Mouse (Mus musculus): ENCODE results near the gene 9430097D07Rik. TPM values are rescaled to one million over a fixed set of nuclear protein-coding genes. Genes with fewer than 3 reads are reported as not detected.

Gene 9430097D07Rik
- polyA plus RNA-seq, 1 experiment from 2014 or later, result 0.86 TPM

- Histone ChIP-seq H3K4me2 (peak overlapping the region; percentile 90), H3K36me3 (replicated peaks) (no peaks in the 10 kb centered on the region), H3K4me1 (peaks cover 31% of the 10 kb centered on the region), H3K27ac (peak overlapping the region; percentile 27; the same call in 1 of the 2 replicates), H3K4me3 (peak overlapping the region; percentile 71), H3K9me3 (no peaks in the 10 kb centered on the region), H3K27me3 (replicated peaks) (no peaks in the 10 kb centered on the region), H3K9ac (peak overlapping the region; percentile 81)
- peak; percentile 69 for ATAC-seq (replicated peaks)
- 5% methylated on average over 34 of the region's 34 CpGs for WGBS
Measured at GRCm38 (mm10) chr2:32607262-32607947, 31.9 kb upstream of the 9430097D07Rik start.

- no peaks in the 10 kb centered on the region for H3K9me3 ChIP-seq
- H3K4me1 ChIP-seq, result peaks cover 32% of the 10 kb centered on the region
- H3K27ac ChIP-seq, result peak overlapping the region; percentile 27; the same call in 1 of the 2 replicates
- peak overlapping the region; percentile 71 for H3K4me3 ChIP-seq
- H3K9ac ChIP-seq, result peak overlapping the region; percentile 81
- H3K4me2 ChIP-seq, result peak overlapping the region; percentile 90
- H3K36me3 ChIP-seq (replicated peaks), result no peaks in the 10 kb centered on the region
- WGBS, result 11% methylated on average over 55 of the region's 55 CpGs
- H3K27me3 ChIP-seq (replicated peaks), result no peaks in the 10 kb centered on the region
- peak; percentile 86 for ATAC-seq (replicated peaks)
Measured at GRCm38 (mm10) chr2:32606161-32607142, 31.0 kb upstream of the 9430097D07Rik start.

GRCm38 (mm10) chr2:32604631-32605030 lies 29.1 kb upstream of the 9430097D07Rik start:
- H3K4me3 ChIP-seq, result no peak overlapping the region
- no peak overlapping the region for H3K4me2 ChIP-seq
- no peak overlapping the region for H3K9ac ChIP-seq
- ATAC-seq (replicated peaks), result no peak
- no peak overlapping the region for H3K27ac ChIP-seq
- H3K4me1 ChIP-seq, result peaks cover 27% of the 10 kb centered on the region
- no peaks in the 10 kb centered on the region for H3K27me3 ChIP-seq (replicated peaks)
- H3K36me3 ChIP-seq (replicated peaks), result no peaks in the 10 kb centered on the region
- no peaks in the 10 kb centered on the region for H3K9me3 ChIP-seq
- 50% methylated on average over 10 of the region's 10 CpGs for WGBS

GRCm38 (mm10) chr2:32602600-32603054 lies 27.1 kb upstream of the 9430097D07Rik start:
- Histone ChIP-seq H3K9me3 (no peaks in the 10 kb centered on the region), H3K4me3 (peak overlapping the region; percentile 16; the same call in 1 of the 2 replicates), H3K4me2 (peak overlapping the region; percentile 38), H3K4me1 (peaks cover 15% of the 10 kb centered on the region), H3K27me3 (replicated peaks) (no peaks in the 10 kb centered on the region), H3K36me3 (replicated peaks) (no peaks in the 10 kb centered on the region), H3K27ac (no peak overlapping the region), H3K9ac (no peak overlapping the region)
- WGBS, result under 1% methylated on average over 11 of the region's 11 CpGs
- ATAC-seq (replicated peaks), result no peak

GRCm38 (mm10) chr2:32601417-32602065 lies 26.1 kb upstream of the 9430097D07Rik start:
- Histone ChIP-seq H3K4me1 (0 out of 2 replicates have a peak, but pooled peaks cover 5% of the 10 kb centered on the region), H3K36me3 (replicated peaks) (no peaks in the 10 kb centered on the region), H3K27ac (no peak overlapping the region), H3K27me3 (replicated peaks) (no peaks in the 10 kb centered on the region), H3K4me2 (no peak overlapping the region), H3K9ac (no peak overlapping the region), H3K4me3 (no peak overlapping the region), H3K9me3 (no peaks in the 10 kb centered on the region)
- 39% methylated on average over 8 of the region's 8 CpGs for WGBS
- ATAC-seq (replicated peaks), result no peak

GRCm38 (mm10) chr2:32599409-32599808 lies 23.9 kb upstream of the 9430097D07Rik start, which contains the start of gene St6galnac6:
St6galnac6 (plus strand) TSS chr2:32599709.
- Histone ChIP-seq H3K9ac (no peak within 1 kb of the TSS), H3K27me3 (replicated peaks) (no peaks in the 10 kb centered on the region), H3K4me3 (no peak within 1 kb of the TSS), H3K36me3 (replicated peaks) (no peaks in the 10 kb centered on the region), H3K9me3 (no peaks in the 10 kb centered on the region), H3K4me2 (no peak within 1 kb of the TSS), H3K27ac (no peak within 1 kb of the TSS), H3K4me1 (0 out of 2 replicates have a peak, but pooled peaks cover 5% of the 10 kb centered on the region)
- 96% methylated on average over 3 of the region's 3 CpGs for WGBS
- ATAC-seq (replicated peaks), result no peak

- no peak overlapping the region for H3K4me2 ChIP-seq
- WGBS, result 86% methylated on average over 8 of the region's 8 CpGs
- no peak overlapping the region for H3K4me3 ChIP-seq
- H3K9ac ChIP-seq, result no peak overlapping the region
- H3K36me3 ChIP-seq (replicated peaks), result no peaks in the 10 kb centered on the region
- no peaks in the 10 kb centered on the region for H3K9me3 ChIP-seq
- H3K27me3 ChIP-seq (replicated peaks), result no peaks in the 10 kb centered on the region
- 0 out of 2 replicates have a peak, but pooled peaks cover 5% of the 10 kb centered on the region for H3K4me1 ChIP-seq
- no peak for ATAC-seq (replicated peaks)
- no peak overlapping the region for H3K27ac ChIP-seq
Measured at GRCm38 (mm10) chr2:32598506-32598905, 23.0 kb upstream of the 9430097D07Rik start.

- Histone ChIP-seq H3K4me3 (no peak overlapping the region), H3K9me3 (no peaks in the 10 kb centered on the region), H3K27ac (no peak overlapping the region), H3K4me1 (0 out of 2 replicates have a peak, but pooled peaks cover 4% of the 10 kb centered on the region), H3K9ac (no peak overlapping the region), H3K4me2 (no peak overlapping the region), H3K36me3 (replicated peaks) (no peaks in the 10 kb centered on the region), H3K27me3 (replicated peaks) (no peaks in the 10 kb centered on the region)
- ATAC-seq (replicated peaks), result no peak
- 90% methylated on average over 5 of the region's 5 CpGs for WGBS
Measured at GRCm38 (mm10) chr2:32597699-32598098, 22.2 kb upstream of the 9430097D07Rik start.

- H3K9ac ChIP-seq, result no peak overlapping the region
- H3K36me3 ChIP-seq (replicated peaks), result no peaks in the 10 kb centered on the region
- no peaks in the 10 kb centered on the region for H3K4me1 ChIP-seq
- H3K4me3 ChIP-seq, result no peak overlapping the region
- ATAC-seq (replicated peaks), result no peak
- H3K27ac ChIP-seq, result no peak overlapping the region
- WGBS, result 94% methylated on average over 5 of the region's 5 CpGs
- no peaks in the 10 kb centered on the region for H3K9me3 ChIP-seq
- no peak overlapping the region for H3K4me2 ChIP-seq
- no peaks in the 10 kb centered on the region for H3K27me3 ChIP-seq (replicated peaks)
Measured at GRCm38 (mm10) chr2:32597248-32597647, 21.8 kb upstream of the 9430097D07Rik start.

- WGBS, result 83% methylated on average over 13 of the region's 13 CpGs
- Histone ChIP-seq H3K27ac (no peak overlapping the region), H3K36me3 (replicated peaks) (no peaks in the 10 kb centered on the region), H3K9ac (no peak overlapping the region), H3K9me3 (no peaks in the 10 kb centered on the region), H3K27me3 (replicated peaks) (no peaks in the 10 kb centered on the region), H3K4me1 (no peaks in the 10 kb centered on the region), H3K4me3 (no peak overlapping the region), H3K4me2 (no peak overlapping the region)
- ATAC-seq (replicated peaks), result no peak
Measured at GRCm38 (mm10) chr2:32596725-32597124, 21.2 kb upstream of the 9430097D07Rik start.

- no peaks in the 10 kb centered on the region for H3K9me3 ChIP-seq
- H3K4me3 ChIP-seq, result no peak overlapping the region
- WGBS, result 77% methylated on average over 6 of the region's 6 CpGs
- H3K4me1 ChIP-seq, result peaks cover 23% of the 10 kb centered on the region
- no peaks in the 10 kb centered on the region for H3K36me3 ChIP-seq (replicated peaks)
- no peak overlapping the region for H3K4me2 ChIP-seq
- H3K27me3 ChIP-seq (replicated peaks), result no peaks in the 10 kb centered on the region
- H3K27ac ChIP-seq, result no peak overlapping the region
- H3K9ac ChIP-seq, result no peak overlapping the region
- ATAC-seq (replicated peaks), result no peak
Measured at GRCm38 (mm10) chr2:32591249-32591648, 15.8 kb upstream of the 9430097D07Rik start.

GRCm38 (mm10) chr2:32590224-32590623 lies 14.7 kb upstream of the 9430097D07Rik start:
- no peak overlapping the region for H3K27ac ChIP-seq
- H3K27me3 ChIP-seq (replicated peaks), result no peaks in the 10 kb centered on the region
- no peak overlapping the region for H3K4me2 ChIP-seq
- WGBS, result 83% methylated on average over 10 of the region's 10 CpGs
- no peaks in the 10 kb centered on the region for H3K36me3 ChIP-seq (replicated peaks)
- H3K9me3 ChIP-seq, result no peaks in the 10 kb centered on the region
- H3K9ac ChIP-seq, result no peak overlapping the region
- H3K4me3 ChIP-seq, result no peak overlapping the region
- H3K4me1 ChIP-seq, result peaks cover 24% of the 10 kb centered on the region
- ATAC-seq (replicated peaks), result no peak

All from midbrain, embryonic 15.5 days (tissue).